Mouse (Mus musculus): Measurements from ENCODE around the gene Ulk4.

Gene Ulk4

GRCm38 (mm10) chr9:121299976-121300570 is 23.1 kb upstream of the Ulk4 start:
- no peak for DNase-seq (ENCODE audit: low spot score)

DNA sequence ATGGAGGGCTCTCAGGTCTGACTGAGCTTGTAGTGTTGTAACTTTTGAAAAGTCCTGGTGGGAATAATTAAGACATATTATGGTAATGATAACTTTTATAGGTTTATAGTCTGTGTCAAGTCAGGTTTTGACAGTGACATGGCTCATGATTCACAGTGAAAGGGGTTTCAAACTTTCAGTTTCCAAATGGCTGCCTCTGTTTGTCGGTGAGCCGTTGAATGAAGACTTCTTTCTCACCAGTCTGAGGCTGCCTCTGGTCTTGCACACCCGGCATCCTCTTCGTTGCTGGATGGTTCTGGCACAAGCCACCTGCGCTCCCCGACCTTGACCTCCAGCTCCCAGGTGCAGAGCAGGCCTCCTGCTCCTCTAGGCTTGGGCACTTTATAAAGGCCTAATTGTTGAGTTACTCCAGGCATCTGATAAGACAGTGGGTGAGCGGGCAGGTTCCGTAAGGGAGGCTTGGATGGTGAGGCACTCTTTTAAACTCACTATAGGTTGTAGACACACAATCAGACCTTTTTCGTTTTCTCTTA is 22.3 kb upstream of the Ulk4 start:
- no peak for DNase-seq (ENCODE audit: low spot score)

GRCm38 (mm10) chr9:121298411-121299091 is 21.6 kb upstream of the Ulk4 start:
- DNase-seq (ENCODE audit: low spot score), result no peak

- DNase-seq (ENCODE audit: low spot score), result no peak
Observed at GRCm38 (mm10) chr9:121298065-121298398, 21.0 kb upstream of the Ulk4 start.

DNA sequence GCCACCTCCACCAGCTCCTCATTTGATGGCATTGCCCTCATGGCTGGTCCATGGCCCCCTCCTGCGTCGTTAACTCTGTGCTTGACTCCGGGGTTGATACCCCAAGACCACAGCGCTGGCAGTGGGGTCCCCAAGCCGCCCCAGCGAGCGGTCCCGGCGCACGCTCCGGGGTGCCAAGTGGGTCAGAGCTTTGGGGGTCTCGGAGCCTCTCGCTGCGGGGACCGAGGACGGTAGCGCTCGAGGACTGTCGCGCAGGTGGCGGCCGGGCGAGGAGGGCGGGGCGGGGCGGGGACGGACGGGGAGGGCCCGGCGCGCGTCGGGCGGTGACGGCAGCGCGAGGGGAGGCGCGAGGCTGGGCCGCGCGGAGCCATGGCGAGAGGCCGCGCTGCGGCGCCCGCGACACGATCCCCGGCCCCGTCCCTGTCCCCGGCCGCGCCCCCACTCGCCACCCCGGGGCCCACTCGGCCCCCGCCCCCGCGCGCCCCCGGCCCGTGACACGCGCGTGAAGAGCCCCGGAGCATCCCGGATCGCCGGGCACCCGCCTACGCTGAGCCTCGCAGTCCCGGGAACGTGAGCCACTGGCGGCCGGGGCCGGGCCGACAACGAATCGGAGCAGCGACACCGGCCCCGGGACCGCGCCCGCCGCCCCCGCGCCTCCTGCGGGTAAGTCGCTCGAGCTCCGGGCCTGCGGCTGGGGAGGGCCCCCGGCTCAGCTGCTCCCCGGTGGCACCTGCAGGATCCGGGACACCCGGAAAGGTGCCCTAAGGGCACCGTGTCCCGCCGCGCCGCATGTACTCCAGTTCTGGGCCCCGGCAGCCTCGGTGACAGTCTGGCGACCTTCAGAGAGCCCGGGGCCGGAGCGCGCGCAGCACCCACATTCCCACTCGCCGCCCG is 20.4 kb upstream of the Ulk4 start, which contains the start of gene Trak1:
Trak1 (plus strand) TSS at position 332 of the 894 bp plus-strand sequence.
- DNase-seq (ENCODE audit: low spot score), result peak; percentile 57

GRCm38 (mm10) chr9:121295221-121295620 is 18.2 kb upstream of the Ulk4 start:
- no peak for DNase-seq (ENCODE audit: low spot score)

DNA sequence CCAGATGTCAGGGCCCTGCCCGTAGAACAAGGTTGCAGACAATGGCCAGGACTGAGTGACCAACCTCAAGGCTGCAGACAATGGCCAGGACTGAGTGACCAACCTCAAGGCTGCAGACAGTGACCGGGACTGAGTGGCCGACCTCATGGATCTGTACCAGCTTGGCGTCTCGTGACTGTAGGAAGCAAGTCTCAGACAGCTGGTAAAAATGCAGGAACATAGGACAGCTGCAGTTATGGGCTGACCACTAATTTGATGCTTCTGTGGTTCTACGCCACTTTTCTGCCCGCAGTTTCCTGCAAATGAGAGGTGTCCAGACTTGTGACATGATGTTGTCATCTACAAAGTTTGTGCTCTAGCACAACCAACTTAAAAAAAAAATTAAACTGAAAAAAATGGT is 16.2 kb upstream of the Ulk4 start:
- DNase-seq (ENCODE audit: low spot score), result no peak

DNA sequence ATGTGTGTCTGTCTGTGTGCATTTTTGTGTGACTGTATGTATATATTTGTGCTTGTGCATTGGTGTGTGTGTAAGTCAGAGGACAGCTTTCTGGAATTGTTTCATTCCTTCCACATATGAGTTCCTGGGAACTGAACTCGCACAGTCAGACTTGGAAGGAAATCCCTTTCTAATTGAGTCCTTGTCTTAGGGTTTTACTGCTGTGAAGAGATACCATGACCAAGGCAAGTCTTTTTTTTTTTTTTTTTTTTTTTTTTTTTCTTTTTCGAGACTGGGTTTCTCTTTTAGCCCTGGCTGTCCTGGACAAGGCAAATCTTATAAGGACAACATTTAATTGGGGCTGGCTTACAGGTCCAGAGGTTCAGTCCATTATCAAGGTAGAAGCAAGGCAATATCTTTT is 14.3 kb upstream of the Ulk4 start:
- DNase-seq (ENCODE audit: low spot score), result no peak

DNA sequence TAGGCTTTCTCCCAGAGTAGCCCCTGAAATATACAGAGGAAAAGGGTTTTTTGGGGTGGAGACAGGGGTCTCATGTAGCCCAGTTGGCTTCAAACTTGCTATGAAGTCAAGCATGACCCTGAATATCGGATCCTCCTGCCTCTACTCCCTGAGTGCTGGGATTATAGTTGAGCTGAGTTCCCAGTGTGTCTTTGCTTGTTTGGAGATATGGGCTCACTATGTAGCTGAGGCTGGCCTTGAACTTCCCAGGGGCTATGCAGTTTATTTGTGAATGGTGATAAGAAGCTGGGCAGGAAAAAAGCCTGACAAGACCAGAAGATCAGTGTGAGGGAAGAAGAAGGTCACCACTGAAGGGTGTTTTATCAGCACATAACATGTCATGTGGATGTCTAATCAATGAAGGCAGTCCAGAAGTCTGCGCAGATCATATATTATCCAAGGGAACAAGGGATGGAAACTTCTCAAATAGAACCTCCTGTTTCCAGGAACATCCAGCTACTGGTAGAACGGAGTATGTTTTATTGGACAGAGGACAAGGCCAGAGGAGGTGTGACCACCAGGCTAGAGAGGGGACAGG is 9.4 kb upstream of the Ulk4 start:
- no peak for DNase-seq (ENCODE audit: low spot score)

- peak; percentile 61 for DNase-seq (ENCODE audit: low spot score)
Observed at GRCm38 (mm10) chr9:121285341-121286324, 8.6 kb upstream of the Ulk4 start.

DNA sequence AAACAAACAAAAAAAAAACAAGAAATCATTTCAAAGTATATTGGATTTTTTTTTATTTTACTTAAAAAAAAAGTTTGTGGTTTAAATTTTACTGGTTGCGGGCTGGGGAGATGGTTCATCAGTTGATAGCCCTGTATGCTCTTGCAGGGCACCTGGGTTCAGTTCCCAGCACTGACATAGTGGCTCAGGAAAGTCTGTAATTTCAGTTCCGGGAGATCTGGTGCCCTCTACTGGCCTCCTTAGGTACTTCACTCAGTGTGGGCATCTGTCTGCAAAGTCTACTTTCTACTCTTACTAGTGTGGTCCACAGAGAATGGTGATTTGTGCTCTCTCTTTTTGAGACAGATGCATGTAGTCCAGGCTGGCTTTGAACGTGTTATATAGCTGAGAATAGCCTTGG is 7.4 kb upstream of the Ulk4 start:
- DNase-seq (ENCODE audit: low spot score), result no peak

DNA sequence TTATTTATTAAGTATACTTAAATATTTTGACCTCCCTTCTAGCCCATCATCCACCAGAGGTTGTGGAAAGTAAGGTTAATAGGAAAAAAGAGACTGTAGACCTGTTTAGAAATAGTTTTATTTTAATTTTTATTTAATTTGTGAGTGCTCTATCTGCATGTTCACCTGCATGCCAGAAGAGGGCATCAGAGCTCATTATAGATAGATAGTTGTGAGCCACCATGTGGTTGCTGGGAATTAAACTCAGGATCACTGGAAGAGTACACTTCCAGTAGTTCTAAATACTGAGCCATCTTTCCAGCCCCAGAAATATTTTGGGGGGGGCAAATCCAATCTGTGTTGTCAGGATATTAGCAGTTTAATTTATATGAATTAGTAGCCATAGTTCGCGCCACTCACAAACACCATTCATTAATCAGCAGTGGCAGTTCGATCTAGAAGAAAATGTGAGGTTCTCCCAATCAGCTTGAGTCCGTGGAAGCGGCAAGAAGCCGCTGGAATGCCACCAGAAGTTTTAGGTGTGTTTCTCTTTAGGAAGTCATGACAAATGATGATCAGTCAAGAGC is 6.7 kb upstream of the Ulk4 start:
- DNase-seq (ENCODE audit: low spot score), result no peak

DNA sequence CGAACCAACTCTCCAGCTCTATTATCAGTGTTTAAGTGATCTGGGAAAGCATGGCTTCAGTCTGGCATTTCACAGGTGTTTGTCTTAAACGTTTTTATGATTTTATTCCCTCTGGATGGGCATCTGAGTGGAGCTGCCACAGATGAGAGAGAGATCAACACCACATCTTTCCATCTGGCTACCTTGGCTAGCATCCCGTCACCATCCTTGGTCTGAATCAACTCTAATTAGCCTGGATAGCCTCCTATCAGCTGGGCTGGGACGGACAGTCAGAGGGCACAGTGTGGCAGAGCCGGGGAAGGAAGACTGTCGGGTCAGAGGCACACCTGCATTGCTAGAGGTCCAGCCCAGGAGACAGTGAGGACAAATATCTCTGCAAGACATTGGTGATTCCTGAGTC is 4.9 kb upstream of the Ulk4 start:
- no peak for DNase-seq (ENCODE audit: low spot score)

GRCm38 (mm10) chr9:121279216-121279615 is 2.2 kb upstream of the Ulk4 start:
- no peak for DNase-seq (ENCODE audit: low spot score)

- no peak for DNase-seq (ENCODE audit: low spot score)
Observed at GRCm38 (mm10) chr9:121276745-121277117, 266 bp downstream of the Ulk4 start.

DNA sequence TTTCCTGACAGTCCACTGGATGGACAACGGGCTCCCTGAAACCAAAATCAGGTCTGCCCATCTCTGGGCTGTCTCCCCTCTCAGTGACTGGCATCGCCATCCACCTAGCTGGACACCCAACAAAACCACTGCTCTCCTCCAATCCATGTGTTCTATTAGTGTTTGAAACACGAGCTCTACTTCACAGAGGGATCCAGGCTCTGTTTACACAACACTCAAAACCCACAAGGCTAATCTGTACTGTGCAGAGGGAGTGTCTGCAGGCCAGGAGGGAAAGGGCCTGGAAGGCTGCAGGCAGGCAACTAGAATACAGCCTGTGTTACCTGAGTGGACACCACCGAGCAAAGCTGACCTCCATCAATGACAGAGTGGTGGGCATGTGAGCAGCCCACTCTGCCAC is 5.4 kb downstream of the Ulk4 start:
- no peak for DNase-seq (ENCODE audit: low spot score)

GRCm38 (mm10) chr9:121271149-121271548 is 5.8 kb downstream of the Ulk4 start:
- no peak for DNase-seq (ENCODE audit: low spot score)

DNA sequence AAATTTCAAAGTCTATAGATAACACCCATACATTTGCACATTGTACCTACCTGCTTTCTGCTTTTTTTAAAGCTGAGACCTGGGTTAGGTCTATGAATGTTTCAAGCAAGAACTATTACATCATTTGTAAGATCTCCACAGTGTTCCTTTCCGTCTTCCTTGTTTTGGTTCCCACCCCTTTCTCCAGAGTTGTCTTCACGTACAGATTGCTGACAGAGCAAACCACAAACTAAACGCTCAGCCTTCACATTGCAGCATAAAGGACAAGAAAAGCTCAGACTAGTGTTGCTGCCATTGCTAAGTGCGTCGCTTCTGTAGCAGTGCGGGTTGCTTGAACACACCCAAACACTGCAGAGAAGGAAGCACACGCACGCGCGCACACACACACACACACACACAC is 11.7 kb downstream of the Ulk4 start:
- DNase-seq (ENCODE audit: low spot score), result no peak

- no peak for DNase-seq (ENCODE audit: low spot score)
Observed at GRCm38 (mm10) chr9:121257106-121257505, 19.9 kb downstream of the Ulk4 start.

- DNase-seq (ENCODE audit: low spot score), result no peak
Observed at GRCm38 (mm10) chr9:121254761-121255160, 22.2 kb downstream of the Ulk4 start.

DNA sequence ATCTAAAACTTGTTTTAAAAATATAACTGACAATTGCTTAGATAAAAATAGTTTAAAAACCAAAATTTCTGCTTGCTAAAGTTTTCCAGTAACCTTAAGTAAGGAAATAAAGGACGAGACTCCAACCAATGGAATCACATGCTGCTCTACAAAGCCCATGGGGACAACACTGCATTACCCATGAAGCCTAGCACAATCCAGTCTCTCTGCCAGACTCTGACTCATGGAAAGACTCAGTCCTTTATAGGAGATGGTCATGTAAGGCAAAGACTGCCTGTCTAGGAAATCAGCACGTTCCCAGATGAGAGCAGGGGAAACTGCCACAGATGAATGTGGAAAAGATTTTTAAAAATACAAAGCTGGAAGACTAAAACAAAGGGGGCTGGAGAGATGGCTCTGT is 23.0 kb downstream of the Ulk4 start:
- DNase-seq (ENCODE audit: low spot score), result no peak
